Mouse (Mus musculus): Measurements from ENCODE around the gene Spata2l. TPM values are rescaled to one million over a fixed set of nuclear protein-coding genes. Genes with fewer than 3 reads are reported as not detected.

The Spata2l gene
- polyA plus RNA-seq, 1 experiment from 2014 or later = 2.3 TPM

- no peaks in the 10 kb centered on the region for H3K36me3 ChIP-seq (ENCODE audit: insufficient read depth)
- no peak overlapping the region for H3K27ac ChIP-seq (ENCODE audit: low read depth)
- no peaks in the 10 kb centered on the region for H3K4me1 ChIP-seq (ENCODE audit: insufficient read depth)
- H3K4me3 ChIP-seq (ENCODE audit: low read depth, low read length) = no peak overlapping the region
- no peaks in the 10 kb centered on the region for H3K9me3 ChIP-seq (ENCODE audit: low read depth, low read length)
- no peaks in the 10 kb centered on the region for H3K27me3 ChIP-seq (ENCODE audit: insufficient read depth, low read length)
- H3K4me2 ChIP-seq = no peak overlapping the region
- DNase-seq (no peak), ATAC-seq (ENCODE audit: insufficient read depth) (no peak)
- H3K9ac ChIP-seq = no peak overlapping the region
- 88% methylated on average over 9 of the region's 9 CpGs for WGBS
- TF ChIP-seq CTCF (IDR thresholded peaks at IDR 0.05; ENCODE audit: low read depth) = no peak
Measured at GRCm38 (mm10) chr8:123193771-123194170, 42.3 kb downstream of the Spata2l start.

GRCm38 (mm10) chr8:123191908-123192307 lies 44.1 kb downstream of the Spata2l start:
- no peak overlapping the region for H3K4me2 ChIP-seq
- TF ChIP-seq CTCF (IDR thresholded peaks at IDR 0.05; ENCODE audit: low read depth) = no peak
- no peaks in the 10 kb centered on the region for H3K27me3 ChIP-seq (ENCODE audit: insufficient read depth, low read length)
- no peaks in the 10 kb centered on the region for H3K4me1 ChIP-seq (ENCODE audit: insufficient read depth)
- H3K4me3 ChIP-seq (ENCODE audit: low read depth, low read length) = no peak overlapping the region
- H3K36me3 ChIP-seq (ENCODE audit: insufficient read depth) = no peaks in the 10 kb centered on the region
- 54% methylated on average over 7 of the region's 8 CpGs for WGBS
- H3K27ac ChIP-seq (ENCODE audit: low read depth) = no peak overlapping the region
- no peak overlapping the region for H3K9ac ChIP-seq
- no peak for ATAC-seq (ENCODE audit: insufficient read depth)
- no peaks in the 10 kb centered on the region for H3K9me3 ChIP-seq (ENCODE audit: low read depth, low read length)
- peak; percentile 9 for DNase-seq

GRCm38 (mm10) chr8:123190678-123191077 lies 45.4 kb downstream of the Spata2l start:
- peak; percentile 70 for TF ChIP-seq CTCF (IDR thresholded peaks at IDR 0.05; ENCODE audit: low read depth)
- Histone ChIP-seq H3K9me3 (ENCODE audit: low read depth, low read length) (no peaks in the 10 kb centered on the region), H3K27me3 (ENCODE audit: insufficient read depth, low read length) (no peaks in the 10 kb centered on the region), H3K4me2 (peak overlapping the region; percentile 44), H3K9ac (peak overlapping the region; percentile 46; the same call in 1 of the 2 replicates), H3K4me1 (ENCODE audit: insufficient read depth) (peaks cover 6% of the 10 kb centered on the region; the same call in 1 of the 2 replicates), H3K4me3 (ENCODE audit: low read depth, low read length) (no peak overlapping the region), H3K27ac (ENCODE audit: low read depth) (no peak overlapping the region), H3K36me3 (ENCODE audit: insufficient read depth) (no peaks in the 10 kb centered on the region)
- ATAC-seq (ENCODE audit: insufficient read depth) = peak; percentile 65
- WGBS = 1% methylated on average over 9 of the region's 9 CpGs
- DNase-seq = peak; percentile 89

GRCm38 (mm10) chr8:123188841-123189240 lies 47.2 kb downstream of the Spata2l start:
- no peak for ATAC-seq (ENCODE audit: insufficient read depth)

GRCm38 (mm10) chr8:123188006-123188405 lies 48.0 kb downstream of the Spata2l start:
- H3K27ac ChIP-seq (ENCODE audit: low read depth) = no peak overlapping the region
- no peak overlapping the region for H3K4me3 ChIP-seq (ENCODE audit: low read depth, low read length)
- H3K36me3 ChIP-seq (ENCODE audit: insufficient read depth) = no peaks in the 10 kb centered on the region
- DNase-seq = no peak
- H3K27me3 ChIP-seq (ENCODE audit: insufficient read depth, low read length) = no peaks in the 10 kb centered on the region
- H3K4me2 ChIP-seq = no peak overlapping the region
- TF ChIP-seq CTCF (IDR thresholded peaks at IDR 0.05; ENCODE audit: low read depth) = no peak
- peaks cover 9% of the 10 kb centered on the region; the same call in 1 of the 2 replicates for H3K4me1 ChIP-seq (ENCODE audit: insufficient read depth)
- no peaks in the 10 kb centered on the region for H3K9me3 ChIP-seq (ENCODE audit: low read depth, low read length)
- H3K9ac ChIP-seq = no peak overlapping the region
- 72% methylated on average over 2 of the region's 2 CpGs for WGBS
- no peak for ATAC-seq (ENCODE audit: insufficient read depth)

More at GRCm38 (mm10) chr8:123188841-123189240, 47.2 kb downstream of the Spata2l start:
- H3K27ac ChIP-seq (ENCODE audit: low read depth) = no peak overlapping the region
- no peak overlapping the region for H3K9ac ChIP-seq
- no peak overlapping the region for H3K4me2 ChIP-seq
- WGBS = 67% methylated on average over 7 of the region's 7 CpGs
- no peaks in the 10 kb centered on the region for H3K36me3 ChIP-seq (ENCODE audit: insufficient read depth)
- peaks cover 9% of the 10 kb centered on the region; the same call in 1 of the 2 replicates for H3K4me1 ChIP-seq (ENCODE audit: insufficient read depth)
- peak; percentile 9 for DNase-seq
- no peak overlapping the region for H3K4me3 ChIP-seq (ENCODE audit: low read depth, low read length)
- no peaks in the 10 kb centered on the region for H3K27me3 ChIP-seq (ENCODE audit: insufficient read depth, low read length)
- no peaks in the 10 kb centered on the region for H3K9me3 ChIP-seq (ENCODE audit: low read depth, low read length)
- no peak for TF ChIP-seq CTCF (IDR thresholded peaks at IDR 0.05; ENCODE audit: low read depth)

GRCm38 (mm10) chr8:123185566-123186409 lies 50.2 kb downstream of the Spata2l start, which contains the start of gene Dpep1:
Gene Dpep1, plus strand, starts transcription at chr8:123186242.
- Histone ChIP-seq H3K4me1 (ENCODE audit: insufficient read depth) (peaks cover 9% of the 10 kb centered on the region; the same call in 1 of the 2 replicates), H3K27ac (ENCODE audit: low read depth) (peak within 1 kb of the TSS; percentile 71), H3K36me3 (ENCODE audit: insufficient read depth) (no peaks in the 10 kb centered on the region), H3K4me3 (ENCODE audit: low read depth, low read length) (no peak within 1 kb of the TSS), H3K4me2 (no peak within 1 kb of the TSS), H3K27me3 (ENCODE audit: insufficient read depth, low read length) (no peaks in the 10 kb centered on the region), H3K9ac (no peak within 1 kb of the TSS; the same call in 1 of the 2 replicates), H3K9me3 (ENCODE audit: low read depth, low read length) (no peaks in the 10 kb centered on the region)
- TF ChIP-seq CTCF (IDR thresholded peaks at IDR 0.05; ENCODE audit: low read depth) = no peak
- WGBS = 9% methylated on average over 19 of the region's 19 CpGs
- peak; percentile 46 for DNase-seq
- peak; percentile 16 for ATAC-seq (ENCODE audit: insufficient read depth)

- DNase-seq = no peak
- Histone ChIP-seq H3K27ac (ENCODE audit: low read depth) (no peak overlapping the region), H3K9ac (no peak overlapping the region), H3K4me2 (no peak overlapping the region), H3K36me3 (ENCODE audit: insufficient read depth) (no peaks in the 10 kb centered on the region), H3K9me3 (ENCODE audit: low read depth, low read length) (peaks cover 7% of the 10 kb centered on the region; the same call in 1 of the 2 replicates), H3K4me1 (ENCODE audit: insufficient read depth) (peaks cover 9% of the 10 kb centered on the region; the same call in 1 of the 2 replicates), H3K4me3 (ENCODE audit: low read depth, low read length) (no peak overlapping the region), H3K27me3 (ENCODE audit: insufficient read depth, low read length) (no peaks in the 10 kb centered on the region)
- TF ChIP-seq CTCF (IDR thresholded peaks at IDR 0.05; ENCODE audit: low read depth) = no peak
- WGBS = 50% methylated on average over 3 of the region's 3 CpGs
- ATAC-seq (ENCODE audit: insufficient read depth) = no peak
Measured at GRCm38 (mm10) chr8:123181391-123181790, 54.6 kb downstream of the Spata2l start.

Other genes starting within 250 kb of the Spata2l start
- 87.5 and 94.6 TPM in 2 replicates for gene Ankrd11, start 194.0 kb downstream of the Spata2l start, polyA plus RNA-seq (2014; fragmentation: Nextera tagmentation; extraction: Ambion mirVana)
- gene Spg7, start 173.3 kb downstream of the Spata2l start, polyA plus RNA-seq (2014; fragmentation: Nextera tagmentation; extraction: Ambion mirVana) = 44.5 and 45.0 TPM in 2 replicates
- 1,722 and 1,770 TPM in 2 replicates for gene Rpl13, start 133.9 kb downstream of the Spata2l start, polyA plus RNA-seq (2014; fragmentation: Nextera tagmentation; extraction: Ambion mirVana)
- gene Cpne7, start 118.9 kb downstream of the Spata2l start, polyA plus RNA-seq (2014; fragmentation: Nextera tagmentation; extraction: Ambion mirVana) = 0.24 and 0.49 TPM in 2 replicates
- gene Sult5a1, start 77.9 kb downstream of the Spata2l start, polyA plus RNA-seq (2014; fragmentation: Nextera tagmentation; extraction: Ambion mirVana) = 16.3 and 17.8 TPM in 2 replicates
- 1.0 and 1.1 TPM in 2 replicates for gene Dpep1, start 50.0 kb downstream of the Spata2l start, polyA plus RNA-seq (2014; fragmentation: Nextera tagmentation; extraction: Ambion mirVana)
- gene Chmp1a, start 23.5 kb downstream of the Spata2l start, polyA plus RNA-seq (2014; fragmentation: Nextera tagmentation; extraction: Ambion mirVana) = 102 and 108 TPM in 2 replicates
- gene Spata33, start 23.4 kb downstream of the Spata2l start, polyA plus RNA-seq (2014; fragmentation: Nextera tagmentation; extraction: Ambion mirVana) = 3.1 and 4.8 TPM in 2 replicates
- 33.2 and 36.3 TPM in 2 replicates for gene Cdk10, start 11.4 kb downstream of the Spata2l start, polyA plus RNA-seq (2014; fragmentation: Nextera tagmentation; extraction: Ambion mirVana)
- gene Zfp276, start 18.0 kb upstream of the Spata2l start, polyA plus RNA-seq (2014; fragmentation: Nextera tagmentation; extraction: Ambion mirVana) = 19.7 and 26.6 TPM in 2 replicates
- 25.9 and 28.1 TPM in 2 replicates for gene Vps9d1, start 18.1 kb upstream of the Spata2l start, polyA plus RNA-seq (2014; fragmentation: Nextera tagmentation; extraction: Ambion mirVana)
- 40.0 and 41.6 TPM in 2 replicates for gene Fanca, start 82.3 kb upstream of the Spata2l start, polyA plus RNA-seq (2014; fragmentation: Nextera tagmentation; extraction: Ambion mirVana)
- gene Spire2, start 96.5 kb upstream of the Spata2l start, polyA plus RNA-seq (2014; fragmentation: Nextera tagmentation; extraction: Ambion mirVana) = 1.7 TPM in 2 replicates
- 144 and 146 TPM in 2 replicates for gene Tcf25, start 137.5 kb upstream of the Spata2l start, polyA plus RNA-seq (2014; fragmentation: Nextera tagmentation; extraction: Ambion mirVana)
- gene Mc1r, start 170.9 kb upstream of the Spata2l start, polyA plus RNA-seq (2014; fragmentation: Nextera tagmentation; extraction: Ambion mirVana) = not detected in 2 replicates
- 1.7 and 3.0 TPM in 2 replicates for gene Tubb3, start 175.2 kb upstream of the Spata2l start, polyA plus RNA-seq (2014; fragmentation: Nextera tagmentation; extraction: Ambion mirVana)
- 34.1 and 34.3 TPM in 2 replicates for gene Def8, start 187.3 kb upstream of the Spata2l start, polyA plus RNA-seq (2014; fragmentation: Nextera tagmentation; extraction: Ambion mirVana)
- 39.4 and 40.9 TPM in 2 replicates for gene Afg3l1, start 241.7 kb upstream of the Spata2l start, polyA plus RNA-seq (2014; fragmentation: Nextera tagmentation; extraction: Ambion mirVana)

Measured in lung, embryonic 14.5 days (tissue).